ENCODE assay signal across 20 mouse cellular contexts in genomic region chr1:72009270-72009928, GRCm38 (mm10).
A peak's percentile ranks its signal among the peaks of the same experiment; 100 is the strongest.
DNase-seq lines count a peak whose midpoint lies in the region; ATAC-seq lines count a peak whose summit lies in the region.
"Had no signal": no experiment of that assay in that cellular context is flagged by ENCODE, and none has a peak within 500 bp of the region (broad histone marks: within the 10 kb centered on the region; RNA-seq: fewer than 3 reads in every experiment).

No protein-coding gene starts in this region.

- H3K27me3 ChIP-seq in heart, embryonic 10.5 days (ENCODE audit: insufficient read depth, poor library complexity, severe bottlenecking): no peaks in the 10 kb centered on the region
- H3K27me3 ChIP-seq in kidney, embryonic 16.5 days (ENCODE audit: insufficient read depth, low read length): no peaks in the 10 kb centered on the region
- H3K27me3 ChIP-seq in hindbrain, embryonic 12.5 days: no peaks in the 10 kb centered on the region
- H3K27me3 ChIP-seq: embryonic facial prominence, embryonic 13.5 days; midbrain, embryonic 15.5 days; Patski had no signal

- intact Hi-C loops in heart, postnatal 10 days (cut with DNase I): no loop called here

- no peaks in the 10 kb centered on the region for H3K36me3 ChIP-seq in heart, embryonic 10.5 days
- no peaks in the 10 kb centered on the region for H3K36me3 ChIP-seq in kidney, embryonic 16.5 days (ENCODE audit: insufficient read depth, low read length)
- H3K36me3 ChIP-seq in hindbrain, embryonic 12.5 days: no peaks in the 10 kb centered on the region
- H3K36me3 ChIP-seq: embryonic facial prominence, embryonic 13.5 days; midbrain, embryonic 15.5 days had no signal

- DNase-seq in heart, embryonic 10.5 days (ENCODE audit: low spot score): peak; percentile 71
- DNase-seq in heart, postnatal 10 days: no peak
- DNase-seq in kidney, adult 9 months: peak; percentile 28
- peak; percentile 35 for DNase-seq in ES-CJ7 (ENCODE audit: low read depth, low spot score)
- DNase-seq in kidney, postnatal 25 days: peak; percentile 23 to 46
- no peak for DNase-seq in urinary bladder, adult 2 months (ENCODE audit: low spot score)
- DNase-seq: cerebellum, adult 11-12 months; cerebellum, postnatal 36 days; layer of hippocampus, postnatal 36 days; lung, adult 18-20 months; right cerebral cortex, postnatal 14 days; thymus, postnatal 36 days had no signal

- no peak overlapping the region for H3K9ac ChIP-seq in kidney, embryonic 16.5 days (replicated peaks; ENCODE audit: low read length)
- H3K9ac ChIP-seq in hindbrain, embryonic 12.5 days: no peak overlapping the region
- H3K9ac ChIP-seq: embryonic facial prominence, embryonic 13.5 days; midbrain, embryonic 15.5 days had no signal

- H3K9me3 ChIP-seq in heart, embryonic 10.5 days: no peaks in the 10 kb centered on the region
- H3K9me3 ChIP-seq in kidney, embryonic 16.5 days (ENCODE audit: low read length): no peaks in the 10 kb centered on the region
- H3K9me3 ChIP-seq in hindbrain, embryonic 12.5 days (replicated peaks): no peaks in the 10 kb centered on the region
- H3K9me3 ChIP-seq: embryonic facial prominence, embryonic 13.5 days; midbrain, embryonic 15.5 days had no signal

- no peak for ATAC-seq in kidney, embryonic 16.5 days (ENCODE audit: low FRiP score, low TSS enrichment)
- no peak for ATAC-seq in hindbrain, embryonic 12.5 days (ENCODE audit: low FRiP score)
- ATAC-seq: hindbrain, embryonic 16.5 days; midbrain, embryonic 15.5 days; Patski had no signal

- H3K4me1 ChIP-seq in heart, embryonic 10.5 days: peaks cover 35% of the 10 kb centered on the region
- peaks cover 10% of the 10 kb centered on the region; the same call in 1 of the 2 replicates for H3K4me1 ChIP-seq in kidney, embryonic 16.5 days (ENCODE audit: insufficient read depth, low read length)
- peaks cover 10% of the 10 kb centered on the region for H3K4me1 ChIP-seq in hindbrain, embryonic 12.5 days

- H3K27ac ChIP-seq in heart, embryonic 10.5 days: peak overlapping the region; percentile 72; the same call in 1 of the 2 replicates
- no peak overlapping the region for H3K27ac ChIP-seq in kidney, embryonic 16.5 days (ENCODE audit: low read length)
- H3K27ac ChIP-seq in hindbrain, embryonic 12.5 days: no peak overlapping the region
- H3K27ac ChIP-seq: embryonic facial prominence, embryonic 13.5 days; kidney, postnatal 0 days; macrophage; midbrain, embryonic 15.5 days had no signal

- H3K4me2 ChIP-seq in kidney, embryonic 16.5 days (replicated peaks; ENCODE audit: low read depth, low read length): no peak overlapping the region
- no peak overlapping the region for H3K4me2 ChIP-seq in hindbrain, embryonic 12.5 days (replicated peaks)
- H3K4me2 ChIP-seq: embryonic facial prominence, embryonic 13.5 days; midbrain, embryonic 15.5 days had no signal

- WGBS in heart, embryonic 10.5 days: 18% methylated on average over 7 of the region's 7 CpGs
- 44% methylated on average over 7 of the region's 7 CpGs for WGBS in kidney, embryonic 16.5 days
- 50% methylated on average over 7 of the region's 7 CpGs for WGBS in hindbrain, embryonic 12.5 days

- no peak overlapping the region for H3K4me3 ChIP-seq in heart, embryonic 10.5 days
- H3K4me3 ChIP-seq in kidney, embryonic 16.5 days (ENCODE audit: low read length): no peak overlapping the region
- H3K4me3 ChIP-seq in hindbrain, embryonic 12.5 days: no peak overlapping the region
- H3K4me3 ChIP-seq: embryonic facial prominence, embryonic 13.5 days; midbrain, embryonic 15.5 days had no signal

Comparison
In these comparisons a context has a peak if more than half of its experiments do, and no peak if none do; other contexts are left out.
1. DNase-seq: peak in heart, embryonic 10.5 days (single experiment), kidney, adult 9 months (single experiment), ES-CJ7 (single experiment) and kidney, postnatal 25 days (2 of 2); none in heart, postnatal 10 days (0 of 2) and urinary bladder, adult 2 months (single experiment).